Mouse (Mus musculus) brain, adult 2 months (tissue): ENCODE measurements at regions not wholly inside any gene's neighbourhood (a gene's known extent, or its start where the extent isn't known, plus 50 kb on each side); places are given as distances from the start of the nearest gene placed in this dataset.
A peak's percentile ranks its signal among the peaks of the same experiment; 100 is the strongest.
"Not testable (repeated sequence)": the region's sequence is repeated elsewhere in the genome, so short reads cannot be mapped to it uniquely, and the experiment has no call there.

Experiments
- DNase-seq: peaks from one replicate; pipeline ENCODE4 v3.0.0; 2011; ENCODE audit warnings: low read depth, low spot score

DNA sequence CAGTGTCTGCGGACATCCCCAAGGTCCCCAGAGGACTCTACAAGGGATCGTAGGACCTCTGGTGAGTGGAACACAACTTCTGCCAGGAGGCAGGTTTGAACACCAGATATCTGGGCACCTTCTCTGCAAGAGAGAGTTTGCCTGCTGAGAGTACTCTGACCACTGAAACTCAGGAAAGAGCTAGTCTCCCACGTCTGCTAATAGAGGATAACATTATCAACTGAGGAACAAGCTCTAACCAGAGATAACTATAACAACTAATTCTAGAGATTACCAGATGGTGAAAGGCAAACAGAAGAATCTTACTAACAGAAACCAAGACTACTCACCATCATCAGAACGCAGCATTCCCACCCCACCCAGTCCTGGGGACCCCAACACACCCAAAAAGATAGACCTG lies 415.1 kb downstream of the Sis start:
- not testable (repeated sequence) for DNase-seq

DNA sequence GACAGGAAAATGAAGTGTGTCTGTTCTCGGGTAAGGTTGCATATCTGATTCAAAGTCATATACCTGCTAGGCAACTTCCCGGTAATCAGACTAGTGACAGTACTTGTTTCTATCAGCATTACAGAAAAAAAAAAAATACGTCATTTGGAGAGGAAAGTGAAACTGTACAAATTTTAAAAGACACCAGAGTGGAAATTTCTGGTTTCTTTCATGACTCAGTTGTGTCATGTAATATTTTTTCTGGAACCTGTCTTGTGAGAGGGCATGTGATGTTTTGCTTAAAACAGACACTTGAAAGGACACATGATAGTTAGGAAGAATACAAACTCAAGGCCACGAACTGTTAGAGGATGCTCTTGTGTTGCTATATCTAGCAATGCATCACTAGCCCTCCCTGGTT lies 433.7 kb downstream of the Sis start:
- no peak for DNase-seq

DNA sequence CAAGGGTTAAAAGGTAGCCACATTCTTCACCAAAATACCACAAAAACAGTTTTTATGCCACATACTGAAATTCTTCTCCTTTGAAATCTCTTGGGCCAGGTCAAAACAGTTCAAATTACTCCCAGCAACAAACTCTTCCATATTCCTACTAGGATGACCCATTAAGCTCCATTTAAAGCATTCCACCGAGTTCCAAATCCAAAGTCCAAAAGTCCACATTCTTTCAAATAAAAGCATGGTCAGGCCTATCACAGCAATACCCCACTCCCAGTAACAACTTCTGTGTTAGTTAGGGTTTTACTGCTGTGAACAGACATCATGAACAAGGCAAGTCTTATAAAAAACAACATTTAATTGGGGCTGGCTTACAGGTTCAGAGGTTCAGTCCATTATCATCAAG lies 441.9 kb downstream of the Sis start:
- not testable (repeated sequence) for DNase-seq

DNA sequence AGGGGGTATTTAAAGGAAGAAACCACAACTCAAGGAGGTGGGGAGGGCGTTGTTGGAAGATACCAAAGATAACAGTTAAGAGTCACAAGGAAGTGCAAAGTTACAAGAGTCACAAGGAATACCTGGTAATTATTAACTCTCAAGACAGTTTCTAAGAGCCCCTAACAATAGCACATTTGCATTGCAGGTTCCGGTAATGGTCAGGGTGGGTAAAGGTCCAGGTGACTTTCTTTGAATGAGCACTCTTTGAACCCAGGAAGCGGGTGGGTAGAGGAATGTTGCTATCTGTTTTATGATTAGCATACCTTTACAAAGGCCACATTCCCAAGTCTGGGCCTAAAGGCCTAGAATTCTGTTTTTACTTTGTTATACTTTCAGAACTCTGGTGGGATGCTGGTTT lies 449.8 kb downstream of the Sis start:
- not testable (repeated sequence) for DNase-seq

DNA sequence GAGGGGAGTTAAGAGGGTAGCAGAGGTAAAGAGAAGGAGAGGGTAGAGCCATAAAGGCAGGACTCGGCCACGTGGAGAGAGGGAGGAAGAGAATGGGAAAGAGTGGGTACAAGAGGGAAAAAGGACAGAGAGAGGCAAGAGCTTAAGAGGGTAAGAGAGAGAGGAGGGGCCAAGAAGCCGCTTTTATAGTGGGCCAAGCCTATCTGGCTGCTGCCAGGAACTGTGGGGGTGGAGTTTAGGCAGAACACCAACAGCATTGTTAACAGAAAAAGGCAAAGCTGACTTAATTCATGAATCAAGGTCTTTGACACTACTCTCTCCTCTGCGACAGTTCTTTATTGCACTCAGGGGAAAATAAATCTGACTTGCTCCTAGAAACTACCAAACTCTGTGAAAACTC lies 463.4 kb downstream of the Sis start:
- peak; percentile 47 for DNase-seq

DNA sequence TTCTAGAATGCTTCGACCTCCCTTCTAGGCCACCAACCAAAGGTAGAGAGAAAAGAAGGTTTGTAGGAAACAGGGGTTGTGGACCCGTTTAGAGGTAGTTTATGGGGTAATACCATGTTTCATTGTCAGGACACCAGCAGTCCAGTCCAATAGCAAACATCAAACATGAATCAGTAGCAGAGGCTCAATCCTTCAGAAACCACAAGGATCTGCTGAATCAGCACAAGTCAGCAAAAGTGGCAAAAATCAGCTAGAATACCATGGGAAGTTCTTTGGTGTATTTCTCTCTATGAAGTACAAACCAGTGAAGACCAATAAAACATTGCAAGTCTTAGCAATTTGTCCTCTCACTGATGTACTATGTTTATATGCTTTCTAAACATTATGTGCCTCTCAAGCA lies 465.9 kb downstream of the Sis start:
- DNase-seq: no peak

DNA sequence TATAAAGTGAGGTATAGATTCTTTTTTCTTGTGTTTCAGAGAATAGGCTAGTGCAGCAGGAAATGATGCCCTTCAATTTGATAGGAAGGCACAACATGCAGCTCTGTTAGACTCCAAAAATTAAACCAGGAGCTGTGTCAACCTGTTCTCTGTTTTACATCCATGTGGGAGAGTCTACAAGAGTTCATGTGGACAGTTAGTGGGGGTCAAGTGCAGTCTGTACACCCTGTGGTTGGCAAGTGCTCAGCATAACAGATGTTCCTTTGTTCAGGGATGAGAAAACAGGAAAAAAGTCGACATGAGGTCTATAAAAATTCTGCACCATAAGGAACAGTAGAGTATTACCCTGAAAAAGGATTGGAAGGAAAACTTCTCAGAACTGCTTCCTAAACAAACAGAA lies 512.3 kb downstream of the Sis start:
- peak; percentile 35 for DNase-seq
